Mouse (Mus musculus) liver, adult 2 months (tissue): ENCODE results near the gene Filip1. TPM values are rescaled to one million over a fixed set of nuclear protein-coding genes. Genes with fewer than 3 reads are reported as not detected.

ENCODE experiments used
- DNase-seq: peaks from one replicate; pipeline ENCODE4 v3.0.0-alpha.2; 2011; ENCODE audit warnings: low read depth, low spot score; ENCODE audit errors: extremely low read depth
- H3K27ac ChIP-seq: fragments of 200-500 bp; replicated peaks from 2 replicates; pipeline ENCODE4 v1.5.1; 2012; ENCODE audit warnings: low read depth, mild to moderate bottlenecking, control low read depth, inconsistent platforms, low read length; ENCODE audit not compliant: insufficient read depth
- H3K27me3 ChIP-seq: fragments of 200-500 bp; 2 replicates; pipeline ENCODE4 v1.6.1; 2012; ENCODE audit warnings: mild to moderate bottlenecking, moderate library complexity, low read length, inconsistent platforms; ENCODE audit not compliant: control insufficient read depth, insufficient read depth
- H3K36me3 ChIP-seq: fragments of 200-500 bp; 2 replicates; pipeline ENCODE4 v1.6.1; 2012; ENCODE audit warnings: low read length, inconsistent platforms; ENCODE audit not compliant: control insufficient read depth, insufficient read depth
- H3K4me1 ChIP-seq: fragments of 200-500 bp; 2 replicates; pipeline ENCODE4 v1.6.1; 2011; ENCODE audit warnings: low read length; ENCODE audit not compliant: control insufficient read depth, insufficient read depth
- H3K4me3 ChIP-seq: fragments of 200-500 bp; 2 replicates; pipeline ENCODE4 v1.5.1; 2011; ENCODE audit warnings: low read depth, mild to moderate bottlenecking, control low read depth, low read length, moderate library complexity; ENCODE audit not compliant: insufficient read depth
- H3K79me2 ChIP-seq: fragments of 200-500 bp; 2 replicates; pipeline ENCODE4 v1.6.1; 2012; ENCODE audit warnings: inconsistent platforms, mild to moderate bottlenecking, low read length, moderate library complexity; ENCODE audit not compliant: control insufficient read depth, insufficient read depth
- H3K9ac ChIP-seq: fragments of 200-500 bp; 2 replicates; pipeline ENCODE4 v1.6.1; 2012; ENCODE audit warnings: low read depth, mild to moderate bottlenecking, control low read depth, inconsistent platforms, low read length
- CTCF ChIP-seq: fragments of 200-500 bp; IDR thresholded peaks from 2 replicates; pipeline ENCODE4 v1.5.1; 2011; ENCODE audit warnings: low read depth, low read length, control low read depth
- POLR2A ChIP-seq: fragments of 200-500 bp; IDR thresholded peaks from 2 replicates; pipeline ENCODE4 v1.6.1; 2011; ENCODE audit warnings: low read length, control low read depth; ENCODE audit not compliant: insufficient read depth; ENCODE audit errors: extremely low read depth
- WGBS: fragments of 180-500 bp; shearing (Covaris S2); methylation state at CpG from one replicate; pipeline ENCODE4 v1.1.7; 2018; 5-methylcytosine and 5-hydroxymethylcytosine counted together
- polyA plus RNA-seq: library from polyadenylated mRNA; depleted of rRNA; stranded (reverse); fragments of >200 nt; gene quantifications from 2 replicates; pipeline ENCODE4 v1.2.3, GENCODE M21; 2012
- total RNA-seq: library from RNA; depleted of rRNA; stranded (reverse); fragments of >200 nt; gene quantifications from 2 replicates; pipeline ENCODE4 v1.2.3, GENCODE M21; 2014

Gene Filip1
- total and polyA plus RNA-seq, 2 experiments: 0.10 to 1.2 TPM

DNA sequence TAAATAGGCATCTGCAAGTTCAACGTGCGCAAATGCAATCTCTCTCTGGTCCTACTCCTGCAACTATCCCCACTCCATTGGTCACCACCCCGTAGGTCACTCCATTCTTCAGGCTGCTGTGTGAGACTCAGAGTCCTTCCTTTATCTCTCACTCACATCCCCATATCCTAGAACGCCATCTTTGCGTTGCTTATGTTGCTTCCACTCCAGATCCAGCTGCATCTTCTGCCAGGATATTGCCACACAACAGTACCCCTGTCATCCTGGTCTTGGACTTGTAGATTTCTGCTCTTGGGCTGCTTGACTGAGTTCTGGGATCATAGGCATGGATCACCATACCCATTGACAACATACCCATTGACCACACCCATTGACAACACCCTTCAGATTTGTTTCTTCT lies 62.0 kb downstream of the Filip1 start:
- H3K27ac ChIP-seq: no peak overlapping the region
- H3K9ac ChIP-seq: no peak overlapping the region
- no peaks in the 10 kb centered on the region for H3K4me1 ChIP-seq
- no peaks in the 10 kb centered on the region for H3K79me2 ChIP-seq
- DNase-seq: no peak
- H3K4me3 ChIP-seq: no peak overlapping the region
- 82% methylated on average over 5 of the region's 5 CpGs for WGBS
- no peaks in the 10 kb centered on the region for H3K27me3 ChIP-seq
- TF ChIP-seq CTCF: no peak
- TF ChIP-seq POLR2A: no peak
- H3K36me3 ChIP-seq: no peaks in the 10 kb centered on the region

DNA sequence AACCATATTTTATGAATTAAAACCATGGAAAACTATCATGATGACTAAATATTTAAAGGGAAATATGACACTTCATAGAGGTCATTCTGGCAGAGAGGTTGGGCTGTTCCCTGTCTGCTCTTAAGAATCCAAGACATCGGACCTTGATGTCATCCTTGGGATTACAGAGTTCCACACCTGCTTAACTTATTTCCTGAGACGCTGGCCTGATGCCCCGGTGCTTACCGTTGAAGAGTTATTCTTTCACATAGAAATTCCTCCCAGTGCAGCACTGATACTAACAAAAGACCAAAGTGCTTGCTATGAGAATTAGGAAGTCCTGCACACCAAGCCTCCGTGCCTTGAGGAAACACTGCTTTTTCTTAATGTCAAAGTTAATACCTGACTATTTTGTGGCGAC lies 62.6 kb downstream of the Filip1 start:
- no peaks in the 10 kb centered on the region for H3K4me1 ChIP-seq
- no peak overlapping the region for H3K27ac ChIP-seq
- no peaks in the 10 kb centered on the region for H3K36me3 ChIP-seq
- no peaks in the 10 kb centered on the region for H3K79me2 ChIP-seq
- DNase-seq: no peak
- H3K4me3 ChIP-seq: no peak overlapping the region
- 77% methylated on average over 6 of the region's 6 CpGs for WGBS
- no peak for TF ChIP-seq CTCF
- no peak for TF ChIP-seq POLR2A
- H3K9ac ChIP-seq: no peak overlapping the region
- H3K27me3 ChIP-seq: no peaks in the 10 kb centered on the region

DNA sequence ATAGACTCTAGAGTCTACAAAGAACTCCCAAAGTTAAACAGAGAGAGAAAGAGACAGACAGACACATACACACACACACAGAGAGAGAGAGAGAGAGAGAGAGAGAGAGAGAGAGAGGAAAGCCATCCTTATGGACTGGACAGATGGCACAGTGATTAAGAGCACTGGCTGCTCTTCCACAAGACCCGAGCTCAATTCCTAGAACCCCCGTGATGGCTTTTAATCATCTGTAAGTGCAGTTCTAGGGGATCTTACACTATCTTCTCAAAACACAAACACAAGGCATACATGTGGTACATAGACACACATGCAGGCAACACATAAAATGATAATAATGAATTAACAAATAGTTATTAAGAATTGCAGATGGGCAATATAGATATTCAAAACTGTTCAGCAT lies 64.3 kb downstream of the Filip1 start:
- H3K36me3 ChIP-seq: no peaks in the 10 kb centered on the region
- no peak for TF ChIP-seq CTCF
- TF ChIP-seq POLR2A: no peak
- H3K9ac ChIP-seq: no peak overlapping the region
- no peak overlapping the region for H3K4me3 ChIP-seq
- no peak for DNase-seq
- 80% methylated on average over 2 of the region's 2 CpGs for WGBS
- H3K27ac ChIP-seq: no peak overlapping the region
- no peaks in the 10 kb centered on the region for H3K4me1 ChIP-seq
- no peaks in the 10 kb centered on the region for H3K79me2 ChIP-seq
- H3K27me3 ChIP-seq: no peaks in the 10 kb centered on the region

DNA sequence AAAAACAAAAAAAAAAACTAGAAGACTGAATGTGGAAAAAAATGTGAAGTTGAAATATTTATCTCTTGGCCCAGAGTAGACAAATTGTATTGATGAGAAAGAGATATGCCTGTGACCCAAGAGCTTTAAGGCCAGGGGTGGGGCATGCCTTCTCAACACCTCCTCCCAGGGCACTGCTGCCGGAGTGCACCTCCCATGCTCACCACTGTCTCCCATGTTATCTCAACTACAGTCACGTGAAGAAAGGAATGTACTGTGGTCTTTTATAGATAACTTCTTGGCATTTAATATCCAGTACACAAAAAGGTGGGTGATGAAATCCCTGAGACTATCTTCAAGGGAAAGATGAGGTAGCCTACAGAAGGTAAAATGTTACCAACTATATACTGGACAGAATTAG lies 64.7 kb downstream of the Filip1 start:
- DNase-seq: no peak

DNA sequence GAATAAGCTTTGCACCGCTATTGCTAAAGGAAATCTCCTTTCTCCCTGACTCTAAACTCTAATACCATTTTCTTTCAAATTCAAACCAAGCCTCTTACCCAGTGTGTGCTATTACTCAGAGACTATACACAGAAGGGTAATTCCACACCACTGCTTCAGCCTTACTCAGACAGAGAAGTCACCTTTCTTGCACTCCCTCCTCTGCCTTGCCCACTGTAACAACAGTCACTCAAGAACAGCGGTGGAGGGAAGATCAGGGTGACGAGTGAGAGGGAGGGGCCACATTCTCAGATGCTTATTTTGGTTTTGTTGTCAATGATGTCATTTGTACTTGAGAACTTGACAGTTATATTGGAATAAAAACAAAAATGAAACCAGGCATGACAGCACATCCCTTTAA lies 65.2 kb downstream of the Filip1 start:
- no peak for DNase-seq
- no peaks in the 10 kb centered on the region for H3K27me3 ChIP-seq
- no peaks in the 10 kb centered on the region for H3K4me1 ChIP-seq
- H3K36me3 ChIP-seq: no peaks in the 10 kb centered on the region
- TF ChIP-seq CTCF (no peak), POLR2A (no peak)
- no peaks in the 10 kb centered on the region for H3K79me2 ChIP-seq
- no peak overlapping the region for H3K4me3 ChIP-seq
- no peak overlapping the region for H3K27ac ChIP-seq
- 81% methylated on average over 3 of the region's 3 CpGs for WGBS
- no peak overlapping the region for H3K9ac ChIP-seq

More for the DNA sequence above, 64.7 kb downstream of the Filip1 start:
- no peak overlapping the region for H3K9ac ChIP-seq
- H3K4me1 ChIP-seq: no peaks in the 10 kb centered on the region
- no peak for TF ChIP-seq POLR2A
- no peak for TF ChIP-seq CTCF
- no peak overlapping the region for H3K4me3 ChIP-seq
- 59% methylated on average over 2 of the region's 2 CpGs for WGBS
- H3K79me2 ChIP-seq: no peaks in the 10 kb centered on the region
- H3K36me3 ChIP-seq: no peaks in the 10 kb centered on the region
- H3K27me3 ChIP-seq: no peaks in the 10 kb centered on the region
- H3K27ac ChIP-seq: no peak overlapping the region

DNA sequence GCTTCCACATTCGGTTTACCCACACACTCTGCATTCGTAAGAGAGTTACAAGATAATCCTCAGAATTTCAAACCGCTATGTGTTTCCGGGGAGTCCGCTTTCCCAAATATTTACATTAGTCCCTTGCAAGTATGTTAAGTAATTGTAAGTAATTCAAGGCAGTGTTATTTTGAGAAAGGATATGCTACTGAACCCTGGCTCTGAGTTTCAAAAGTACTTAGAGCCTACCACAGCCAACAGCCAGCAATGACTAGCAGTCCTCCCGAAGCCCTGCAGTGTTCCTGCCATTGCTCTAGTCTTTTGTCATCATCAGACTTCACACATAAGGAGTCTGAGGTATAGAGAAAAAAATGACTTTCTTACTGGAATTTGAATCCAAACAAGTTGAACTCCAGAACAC lies 67.8 kb downstream of the Filip1 start:
- no peaks in the 10 kb centered on the region for H3K27me3 ChIP-seq
- WGBS: 50% methylated on average over 6 of the region's 6 CpGs
- H3K36me3 ChIP-seq: no peaks in the 10 kb centered on the region
- no peak for DNase-seq
- no peak overlapping the region for H3K4me3 ChIP-seq
- TF ChIP-seq CTCF (no peak), POLR2A (no peak)
- H3K4me1 ChIP-seq: no peaks in the 10 kb centered on the region
- H3K27ac ChIP-seq: no peak overlapping the region
- no peaks in the 10 kb centered on the region for H3K79me2 ChIP-seq
- no peak overlapping the region for H3K9ac ChIP-seq
